Mouse (Mus musculus) olfactory bulb, adult 2 months (tissue): ENCODE measurements around the gene Opcml.

Experiments used
- CTCF ChIP-seq: fragments of 200-500 bp; IDR thresholded peaks from 2 replicates; pipeline ENCODE4 v1.5.1; 2012; ENCODE audit warnings: low read depth, mild to moderate bottlenecking, low read length, moderate library complexity; ENCODE audit not compliant: insufficient read depth
- POLR2A ChIP-seq: fragments of 200-500 bp; IDR thresholded peaks from 2 replicates; pipeline ENCODE4 v1.6.1; 2012; ENCODE audit warnings: mild to moderate bottlenecking, low read depth, low read length, moderate library complexity; ENCODE audit not compliant: insufficient read depth

DNA sequence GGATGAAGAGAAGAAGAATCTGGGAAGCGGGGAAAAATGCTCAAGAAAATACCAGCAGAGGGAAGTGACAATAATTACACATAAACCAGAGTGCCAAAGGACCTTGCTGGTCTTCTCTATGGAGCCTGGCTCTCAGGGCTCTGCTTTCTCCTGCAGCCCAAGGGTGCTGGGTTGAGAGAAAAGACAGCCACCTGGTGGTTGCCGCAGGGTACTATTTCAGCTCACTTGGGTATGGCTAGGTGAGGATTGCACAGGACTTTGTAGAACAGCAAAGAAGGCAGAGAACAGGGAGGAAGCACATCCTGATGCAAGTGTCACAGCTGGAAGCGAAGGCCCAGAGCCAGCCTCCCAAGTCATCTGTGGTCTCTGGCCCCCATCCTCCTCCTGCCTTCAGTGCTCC, 407.1 kb downstream of the Opcml start:
- no peak for TF ChIP-seq POLR2A
- peak; percentile 60 for TF ChIP-seq CTCF
